Mouse (Mus musculus) MEL (cell line): Measurements from ENCODE around the gene Tmem11. TPM values are rescaled to one million over a fixed set of nuclear protein-coding genes. Genes with fewer than 3 reads are reported as not detected.

Experiments used
- DNase-seq: peaks from one replicate; pipeline ENCODE4 v3.0.0; 2011; ENCODE audit warnings: low read depth, low spot score
- H3K27ac ChIP-seq: 2 replicates; pipeline ENCODE4 v1.5.1; 2012; ENCODE audit warnings: low read depth, mild to moderate bottlenecking, control low read depth, low read length, moderate library complexity; ENCODE audit not compliant: control insufficient read depth
- H3K27me3 ChIP-seq, 2 experiments: fragments of 150-350 bp in 1 of 2; sonication (generic) in 1 of 2; 2 replicates each; pipeline ENCODE4 v1.6.1; 2012; ENCODE audit warnings: low read length in 2 of 2, mild to moderate bottlenecking in 2 of 2, improper control_type of control experiment in 1 of 2, moderate library complexity in 1 of 2; ENCODE audit not compliant: insufficient read depth in 2 of 2, control insufficient read depth in 1 of 2
- H3K36me3 ChIP-seq, 2 experiments: 2 replicates each; pipeline ENCODE4 v1.6.1; 2012 to 2014; ENCODE audit warnings: low read length in 2 of 2, improper control_type of control experiment in 1 of 2, inconsistent platforms in 1 of 2, mild to moderate bottlenecking in 1 of 2; ENCODE audit not compliant: insufficient read depth in 2 of 2, control insufficient read depth in 1 of 2
- H3K4me1 ChIP-seq, 2 experiments: fragments of 150-350 bp in 1 of 2; sonication (generic) in 1 of 2; 2 replicates each; pipeline ENCODE4 v1.6.1; 2012; ENCODE audit warnings: low read length in 2 of 2, improper control_type of control experiment in 1 of 2, mild to moderate bottlenecking in 1 of 2; ENCODE audit not compliant: insufficient read depth in 2 of 2, control insufficient read depth in 1 of 2
- H3K4me3 ChIP-seq, 2 experiments: fragments of 150-350 bp in 1 of 2; sonication (generic) in 1 of 2; 2 replicates each; pipeline ENCODE4 v1.5.1; 2012; ENCODE audit warnings: low read depth in 2 of 2, low read length in 2 of 2, mild to moderate bottlenecking in 2 of 2, moderate library complexity in 2 of 2, control low read depth in 1 of 2, improper control_type of control experiment in 1 of 2; ENCODE audit not compliant: control insufficient read depth in 1 of 2, insufficient read depth in 1 of 2
- H3K79me2 ChIP-seq: 2 replicates; pipeline ENCODE4 v1.6.1; 2012; ENCODE audit warnings: mild to moderate bottlenecking, low read length, moderate library complexity; ENCODE audit not compliant: control insufficient read depth, poor library complexity, insufficient read depth
- H3K9ac ChIP-seq: 2 replicates; pipeline ENCODE4 v1.6.1; 2012; ENCODE audit warnings: low read depth, mild to moderate bottlenecking, control low read depth, low read length, moderate library complexity; ENCODE audit not compliant: control insufficient read depth, poor library complexity, severe bottlenecking
- H3K9me3 ChIP-seq: fragments of 150-350 bp; sonication (generic); replicated peaks from 2 replicates; pipeline ENCODE4 v1.6.1; 2012; ENCODE audit warnings: mild to moderate bottlenecking, low read length, improper control_type of control experiment, moderate library complexity; ENCODE audit not compliant: insufficient read depth
- CTCF ChIP-seq, 3 experiments: IDR thresholded peaks in 2 of 3; conservative IDR thresholded peaks in 1 of 3; 2 replicates each; pipeline ENCODE4 v1.5.1; 2011 to 2012; ENCODE audit warnings: low read length in 3 of 3, low read depth in 2 of 3, mild to moderate bottlenecking in 2 of 3, improper control_type of control experiment in 1 of 3, inconsistent platforms in 1 of 3, mixed read lengths in 1 of 3, moderate library complexity in 1 of 3; ENCODE audit not compliant: control insufficient read depth in 1 of 3, insufficient read depth in 1 of 3, poor library complexity in 1 of 3, severe bottlenecking in 1 of 3
- E2F4 ChIP-seq: IDR thresholded peaks from 2 replicates; pipeline ENCODE4 v1.6.1; 2011; ENCODE audit warnings: low read depth, low read length, improper control_type of control experiment, borderline replicate concordance
- ELF1 ChIP-seq: IDR thresholded peaks from 2 replicates; pipeline ENCODE4 v1.6.1; 2014; ENCODE audit warnings: low read depth, mild to moderate bottlenecking, inconsistent platforms, low read length, improper control_type of control experiment, moderate library complexity
- ETS1 ChIP-seq: IDR thresholded peaks from 2 replicates; pipeline ENCODE4 v1.6.1; 2012; ENCODE audit warnings: low read depth, mild to moderate bottlenecking, inconsistent platforms, low read length, improper control_type of control experiment, moderate library complexity
- GABPA ChIP-seq: IDR thresholded peaks from 2 replicates; pipeline ENCODE4 v1.6.1; 2012; ENCODE audit warnings: low read depth, mild to moderate bottlenecking, inconsistent platforms, low read length, improper control_type of control experiment, moderate library complexity
- GATA1 ChIP-seq: IDR thresholded peaks from 2 replicates; pipeline ENCODE4 v1.6.1; 2011; ENCODE audit warnings: low read depth, low read length, improper control_type of control experiment
- HCFC1 ChIP-seq: IDR thresholded peaks from 2 replicates; pipeline ENCODE4 v1.6.1; 2012; ENCODE audit warnings: low read depth, mild to moderate bottlenecking, inconsistent platforms, low read length, improper control_type of control experiment, moderate library complexity
- KAT2A ChIP-seq: conservative IDR thresholded peaks from 2 replicates; pipeline ENCODE4 v1.6.1; 2012; ENCODE audit warnings: low read depth, low read length, improper control_type of control experiment, inconsistent platforms
- MAFK ChIP-seq: IDR thresholded peaks from 2 replicates; pipeline ENCODE4 v1.6.1; 2011; ENCODE audit warnings: low read depth, mild to moderate bottlenecking, low read length, improper control_type of control experiment, borderline replicate concordance
- MAX ChIP-seq: IDR thresholded peaks from 2 replicates; pipeline ENCODE4 v1.6.1; 2011; ENCODE audit warnings: low read length, improper control_type of control experiment
- MAZ ChIP-seq: IDR thresholded peaks from 2 replicates; pipeline ENCODE4 v1.6.1; 2012; ENCODE audit warnings: low read depth, mild to moderate bottlenecking, inconsistent platforms, low read length, improper control_type of control experiment
- MEF2A ChIP-seq: IDR thresholded peaks from 2 replicates; pipeline ENCODE4 v1.6.1; 2014; ENCODE audit warnings: low read depth, mild to moderate bottlenecking, inconsistent platforms, low read length, improper control_type of control experiment; ENCODE audit not compliant: poor library complexity, insufficient replicate concordance, severe bottlenecking; ENCODE audit errors: extremely low read depth
- MXI1 ChIP-seq: IDR thresholded peaks from 2 replicates; pipeline ENCODE4 v1.6.1; 2011; ENCODE audit warnings: mild to moderate bottlenecking, low read depth, low read length, improper control_type of control experiment
- MYC ChIP-seq: IDR thresholded peaks from 2 replicates; pipeline ENCODE4 v1.6.1; 2011; ENCODE audit warnings: low read depth, mild to moderate bottlenecking, low read length, improper control_type of control experiment, moderate library complexity
- NRF1 ChIP-seq: IDR thresholded peaks from 2 replicates; pipeline ENCODE4 v1.6.1; 2014; ENCODE audit warnings: low read depth, mild to moderate bottlenecking, inconsistent platforms, low read length, improper control_type of control experiment, moderate library complexity; ENCODE audit not compliant: poor library complexity, insufficient read depth, severe bottlenecking
- POLR2A ChIP-seq, 2 experiments: IDR thresholded peaks; 2 replicates each; pipeline ENCODE4 v1.6.1; 2011 to 2012; ENCODE audit warnings: low read length in 2 of 2, mild to moderate bottlenecking in 2 of 2, control low read depth in 1 of 2, improper control_type of control experiment in 1 of 2, low read depth in 1 of 2, moderate library complexity in 1 of 2; ENCODE audit not compliant: control insufficient read depth in 1 of 2, insufficient read depth in 1 of 2, poor library complexity in 1 of 2
- POLR2AphosphoS2 ChIP-seq: IDR thresholded peaks from 2 replicates; pipeline ENCODE4 v1.6.1; 2011; ENCODE audit warnings: low read length, improper control_type of control experiment
- POLR2AphosphoS5 ChIP-seq: IDR thresholded peaks from 2 replicates; pipeline ENCODE4 v1.6.1; 2012; ENCODE audit warnings: low read depth, borderline replicate concordance, mild to moderate bottlenecking, inconsistent platforms, low read length, moderate library complexity, mixed read lengths
- RAD21 ChIP-seq: IDR thresholded peaks from 2 replicates; pipeline ENCODE4 v1.6.1; 2011; ENCODE audit warnings: mild to moderate bottlenecking, low read depth, low read length, improper control_type of control experiment
- RCOR1 ChIP-seq: IDR thresholded peaks from 2 replicates; pipeline ENCODE4 v1.6.1; 2012; ENCODE audit warnings: low read depth, mild to moderate bottlenecking, inconsistent platforms, low read length, improper control_type of control experiment
- TAL1 ChIP-seq: IDR thresholded peaks from 2 replicates; pipeline ENCODE4 v1.6.1; 2012; ENCODE audit warnings: mild to moderate bottlenecking, inconsistent platforms, low read length, moderate library complexity, mixed read lengths
- TBP ChIP-seq: IDR thresholded peaks from 2 replicates; pipeline ENCODE4 v1.8.0; 2011; ENCODE audit warnings: low read depth, low read length, improper control_type of control experiment
- TCF12 ChIP-seq: IDR thresholded peaks from 2 replicates; pipeline ENCODE4 v1.6.1; 2014; ENCODE audit warnings: low read depth, mild to moderate bottlenecking, inconsistent platforms, low read length, improper control_type of control experiment, moderate library complexity
- UBTF ChIP-seq: IDR thresholded peaks from 2 replicates; pipeline ENCODE4 v1.6.1; 2012; ENCODE audit warnings: low read depth, mild to moderate bottlenecking, inconsistent platforms, low read length, improper control_type of control experiment, moderate library complexity, borderline replicate concordance; ENCODE audit not compliant: insufficient read depth
- USF1 ChIP-seq: IDR thresholded peaks from 2 replicates; pipeline ENCODE4 v1.6.1; 2014; ENCODE audit warnings: low read depth, mild to moderate bottlenecking, inconsistent platforms, low read length, improper control_type of control experiment, moderate library complexity
- ZC3H11A ChIP-seq: IDR thresholded peaks from 2 replicates; pipeline ENCODE4 v1.6.1; 2012; ENCODE audit warnings: low read depth, mild to moderate bottlenecking, inconsistent platforms, low read length, improper control_type of control experiment
- ZMIZ1 ChIP-seq: IDR thresholded peaks from 2 replicates; pipeline ENCODE4 v1.6.1; 2012; ENCODE audit warnings: low read depth, mild to moderate bottlenecking, inconsistent platforms, low read length, improper control_type of control experiment, moderate library complexity
- ZNF384 ChIP-seq: IDR thresholded peaks from 2 replicates; pipeline ENCODE4 v1.6.1; 2012; ENCODE audit warnings: low read depth, mild to moderate bottlenecking, inconsistent platforms, low read length, improper control_type of control experiment
- polyA plus RNA-seq, 2 experiments: library from polyadenylated mRNA; stranded (reverse) in 1 of 2; unstranded in 1 of 2; fragments of >175 nt in 1 of 2; fragments of >200 nt in 1 of 2; gene quantifications; 2 replicates each; pipeline versions ENCODE4 v1.2.1 to v1.2.4; 2012; ENCODE audit warnings: low replicate concordance in 2 of 2, low read depth in 1 of 2; ENCODE audit not compliant: insufficient read length in 2 of 2, insufficient read depth in 1 of 2, missing spikeins in 1 of 2
- total RNA-seq: library from RNA; depleted of rRNA; stranded (reverse); fragments of 300-350 nt; gene quantifications from 2 replicates; pipeline ENCODE4 v1.2.3, GENCODE M21; 2012

Tmem11 gene
- total and polyA plus RNA-seq, 3 experiments = 117 to 125 TPM; not detected in 1

DNA sequence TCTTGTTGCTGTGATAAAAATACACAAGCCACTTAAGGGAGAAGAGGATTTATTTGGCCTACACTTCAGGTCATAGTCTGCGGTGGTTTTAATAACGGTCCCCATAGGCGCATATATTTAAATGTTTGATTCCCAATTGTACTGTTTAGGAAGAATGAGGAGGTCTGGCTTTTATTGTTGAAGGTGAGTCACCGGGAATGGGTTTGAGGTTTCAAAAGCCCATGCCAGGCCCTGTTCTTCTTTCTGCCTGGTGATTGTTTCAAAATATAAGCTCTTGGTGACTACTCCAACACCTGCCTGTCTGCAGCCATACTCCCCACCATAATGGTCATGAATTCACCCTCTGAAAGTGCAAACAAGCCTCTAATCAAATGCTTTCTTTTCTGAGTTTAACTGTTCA, 1.5 kb upstream of the Tmem11 start:
- Histone ChIP-seq H3K4me1 (peaks cover 7 to 21% of the 10 kb centered on the region in 2 experiments; a peak in 3 of 4 replicates), H3K36me3 (peaks cover 0 to 21% of the 10 kb centered on the region in 2 experiments), H3K79me2 (peaks cover 36% of the 10 kb centered on the region), H3K27me3 (no peaks in the 10 kb centered on the region), H3K9ac (no peak overlapping the region), H3K9me3 (no peaks in the 10 kb centered on the region), H3K27ac (no peak overlapping the region), H3K4me3 (no peak overlapping the region)
- no peak for DNase-seq
- TF ChIP-seq POLR2A (IDR thresholded peaks at IDR 0.05; ENCODE audit: control insufficient read depth in 1 of 2, insufficient read depth in 1 of 2, low read depth in 1 of 2, low read length in 2 of 2, poor library complexity in 1 of 2) (no peak), POLR2AphosphoS2 (no peak), POLR2AphosphoS5 (no peak), ETS1 (no peak), MEF2A (no peak), RCOR1 (no peak), UBTF (no peak), ZNF384 (no peak)

DNA sequence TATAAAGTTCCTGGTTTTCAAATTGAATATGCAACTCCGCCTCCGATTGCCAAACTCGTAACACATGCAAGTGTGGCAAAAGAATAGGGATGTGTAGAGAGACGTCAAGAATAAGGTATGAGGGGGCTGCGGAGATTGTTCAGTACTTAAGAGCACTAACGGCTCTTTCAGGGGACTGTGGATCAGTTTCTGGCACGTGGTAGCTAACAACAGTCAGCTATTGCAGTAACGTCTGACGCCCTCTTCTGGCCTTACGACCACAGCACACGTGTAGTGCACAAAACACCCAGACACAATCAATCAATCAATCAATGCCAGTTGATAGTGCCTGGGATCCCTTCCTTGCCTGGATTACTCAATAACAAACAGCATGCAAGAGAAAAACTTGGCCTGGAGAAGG, 351 bp upstream of the Tmem11 start:
- H3K9ac ChIP-seq = peak overlapping the region; percentile 90
- peak overlapping the region; percentile 93 for H3K27ac ChIP-seq
- H3K4me1 ChIP-seq = peaks cover 7 to 28% of the 10 kb centered on the region in 2 experiments; a peak in 3 of 4 replicates
- H3K27me3 ChIP-seq = no peaks in the 10 kb centered on the region
- peaks cover 9 to 27% of the 10 kb centered on the region in 2 experiments for H3K36me3 ChIP-seq
- DNase-seq = peak; percentile 94
- peaks cover 47% of the 10 kb centered on the region for H3K79me2 ChIP-seq
- H3K4me3 ChIP-seq = peak overlapping the region; percentile 69 to 79
- H3K9me3 ChIP-seq = no peaks in the 10 kb centered on the region
- TF ChIP-seq E2F4 = peak; percentile 71
- TF ChIP-seq MYC = peak; percentile 100
- peak; percentile 88 for TF ChIP-seq USF1
- TF ChIP-seq MAX = peak; percentile 100
- peak; percentile 26; the same call in 1 of the 2 replicates for TF ChIP-seq KAT2A
- TF ChIP-seq TBP = peak; percentile 81
- peak; percentile 57 for TF ChIP-seq RAD21
- TF ChIP-seq POLR2AphosphoS5 = no peak
- TF ChIP-seq MXI1 = peak; percentile 100
- TF ChIP-seq NRF1 = no peak
- TF ChIP-seq GATA1 = peak; percentile 24; the same call in 1 of the 2 replicates
- peak; percentile 62; the same call in 1 of the 2 replicates for TF ChIP-seq ETS1
- no peak; the same call in 1 of the 2 replicates for TF ChIP-seq ELF1
- no peak for TF ChIP-seq MEF2A
- no peak; the same call in 1 of the 2 replicates for TF ChIP-seq MAFK
- peak; percentile 78 to 95 (median 89) for TF ChIP-seq CTCF (IDR thresholded peaks at IDR 0.05 in 2 of 3, conservative IDR thresholded peaks at IDR 0.05 in 1 of 3; ENCODE audit: control insufficient read depth in 1 of 3, insufficient read depth in 1 of 3, low read depth in 2 of 3, low read length in 3 of 3, poor library complexity in 1 of 3, severe bottlenecking in 1 of 3)
- TF ChIP-seq POLR2A (IDR thresholded peaks at IDR 0.05; ENCODE audit: control insufficient read depth in 1 of 2, insufficient read depth in 1 of 2, low read depth in 1 of 2, low read length in 2 of 2, poor library complexity in 1 of 2) = peak in 1 of 2 experiments; percentile 51; a peak in 1 of 4 replicates
- peak; percentile 70 for TF ChIP-seq ZNF384
- TF ChIP-seq UBTF = no peak
- TF ChIP-seq MAZ = peak; percentile 23; the same call in 1 of the 2 replicates
- 0 out of 2 replicates have a peak, but pooled peaks have one; percentile 13 for TF ChIP-seq RCOR1
- TF ChIP-seq TAL1 = no peak
- 0 out of 2 replicates have a peak, but pooled peaks have one; percentile 32 for TF ChIP-seq ZMIZ1
- no peak for TF ChIP-seq GABPA
- TF ChIP-seq ZC3H11A = peak; percentile 47
- TF ChIP-seq HCFC1 = peak; percentile 75
- TF ChIP-seq TCF12 = peak; percentile 26; the same call in 1 of the 2 replicates
